Mouse (Mus musculus): Measurements from ENCODE around the gene Npff. TPM values are rescaled to one million over a fixed set of nuclear protein-coding genes. Genes with fewer than 3 reads are reported as not detected.
A peak's percentile ranks its signal among the peaks of the same experiment; 100 is the strongest.

Npff gene
- polyA plus RNA-seq, 1 experiment from 2014 or later: 1.1 TPM

- Histone ChIP-seq H3K36me3 (ENCODE audit: control insufficient read depth, insufficient read depth, low read length) (no peaks in the 10 kb centered on the region), H3K9me3 (ENCODE audit: control insufficient read depth, low read length) (no peaks in the 10 kb centered on the region), H3K27ac (replicated peaks) (peak overlapping the region; percentile 78), H3K9ac (ENCODE audit: low read length) (peak overlapping the region; percentile 68), H3K4me3 (ENCODE audit: low read depth, low read length) (peak overlapping the region; percentile 65), H3K27me3 (ENCODE audit: control insufficient read depth, insufficient read depth, low read length) (no peaks in the 10 kb centered on the region), H3K4me2 (replicated peaks; ENCODE audit: low read depth) (peak overlapping the region; percentile 96), H3K4me1 (replicated peaks; ENCODE audit: control insufficient read depth, insufficient read depth) (no peaks in the 10 kb centered on the region)
- WGBS: 3% methylated on average over 30 of the region's 34 CpGs
- DNase-seq (ENCODE audit: low spot score) (peak; percentile 88), ATAC-seq (ENCODE audit: low FRiP score, low TSS enrichment) (peak; percentile 90)
- no peak for TF ChIP-seq EP300 (optimal IDR thresholded peaks at IDR 0.05)
Observed at GRCm38 (mm10) chr15:102510590-102511284, 14.0 kb downstream of the Npff start.

DNA sequence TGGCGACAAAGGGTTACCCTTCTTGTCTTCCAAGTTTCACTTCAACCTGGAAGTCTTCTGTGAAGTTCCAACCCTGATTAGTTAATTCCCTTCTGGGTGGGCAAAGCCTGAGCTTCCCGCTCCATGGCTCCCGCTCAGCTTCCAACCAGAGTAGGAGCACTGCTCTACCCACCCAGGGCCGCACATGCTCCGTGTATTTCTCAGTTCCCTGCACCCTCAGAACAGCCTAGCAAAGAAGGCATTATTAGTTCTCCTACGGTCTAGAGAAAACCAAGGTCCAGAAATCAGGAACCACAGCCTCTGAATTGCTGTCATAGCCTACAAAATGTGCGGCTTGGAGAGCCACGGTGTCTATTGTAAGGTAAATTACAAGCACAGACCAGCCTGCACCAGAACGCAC is 14.6 kb downstream of the Npff start:
- no peak for TF ChIP-seq CTCF (IDR thresholded peaks at IDR 0.05; ENCODE audit: low read depth)
- no peak for TF ChIP-seq EP300 (optimal IDR thresholded peaks at IDR 0.05)
- ATAC-seq (ENCODE audit: low FRiP score, low TSS enrichment): peak; percentile 39; the same call in 1 of the 2 replicates
- 6% methylated on average over 9 of the region's 9 CpGs for WGBS
- H3K9ac ChIP-seq (ENCODE audit: low read length): peak overlapping the region; percentile 68
- peak overlapping the region; percentile 96 for H3K4me2 ChIP-seq (replicated peaks; ENCODE audit: low read depth)
- no peak for DNase-seq (ENCODE audit: low spot score)
- peaks cover 3% of the 10 kb centered on the region; the same call in 1 of the 2 replicates for H3K36me3 ChIP-seq (ENCODE audit: control insufficient read depth, insufficient read depth, low read length)
- H3K9me3 ChIP-seq (ENCODE audit: control insufficient read depth, low read length): no peaks in the 10 kb centered on the region
- H3K27me3 ChIP-seq (ENCODE audit: control insufficient read depth, insufficient read depth, low read length): no peaks in the 10 kb centered on the region
- no peaks in the 10 kb centered on the region for H3K4me1 ChIP-seq (replicated peaks; ENCODE audit: control insufficient read depth, insufficient read depth)
- peak overlapping the region; percentile 78 for H3K27ac ChIP-seq (replicated peaks)
- peak overlapping the region; percentile 65 for H3K4me3 ChIP-seq (ENCODE audit: low read depth, low read length)

GRCm38 (mm10) chr15:102508336-102508735 is 16.4 kb downstream of the Npff start:
- no peak for ATAC-seq (ENCODE audit: low FRiP score, low TSS enrichment)

DNA sequence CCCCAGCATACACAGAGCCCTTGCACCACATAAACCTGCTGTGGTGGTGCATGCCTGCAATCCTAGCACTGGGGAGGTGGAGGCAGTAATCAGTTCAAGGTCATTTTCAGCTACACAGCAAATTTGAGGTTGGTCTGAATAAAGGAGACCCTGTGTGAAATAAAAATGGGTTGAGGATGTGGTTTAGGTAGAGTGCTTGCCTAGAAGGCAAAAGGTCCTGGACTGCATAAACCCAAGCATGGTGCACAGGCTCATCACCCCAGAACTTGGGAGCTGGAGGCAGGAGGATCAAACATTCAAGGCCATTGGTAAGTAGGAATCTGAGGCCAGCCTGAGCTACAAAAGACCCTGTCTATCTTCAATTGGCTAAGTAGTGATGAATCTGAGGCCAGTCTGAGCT is 17.2 kb downstream of the Npff start:
- no peak for ATAC-seq (ENCODE audit: low FRiP score, low TSS enrichment)
- no peaks in the 10 kb centered on the region for H3K4me1 ChIP-seq (replicated peaks; ENCODE audit: control insufficient read depth, insufficient read depth)
- no peaks in the 10 kb centered on the region for H3K27me3 ChIP-seq (ENCODE audit: control insufficient read depth, insufficient read depth, low read length)
- no peak overlapping the region for H3K27ac ChIP-seq (replicated peaks)
- H3K9me3 ChIP-seq (ENCODE audit: control insufficient read depth, low read length): no peaks in the 10 kb centered on the region
- H3K4me3 ChIP-seq (ENCODE audit: low read depth, low read length): no peak overlapping the region
- no peak overlapping the region for H3K4me2 ChIP-seq (replicated peaks; ENCODE audit: low read depth)
- no peak overlapping the region for H3K9ac ChIP-seq (ENCODE audit: low read length)
- H3K36me3 ChIP-seq (ENCODE audit: control insufficient read depth, insufficient read depth, low read length): peaks cover 18% of the 10 kb centered on the region
- TF ChIP-seq EP300 (optimal IDR thresholded peaks at IDR 0.05): no peak
- no peak for TF ChIP-seq CTCF (IDR thresholded peaks at IDR 0.05; ENCODE audit: low read depth)
- DNase-seq (ENCODE audit: low spot score): no peak

More at GRCm38 (mm10) chr15:102508336-102508735, 16.4 kb downstream of the Npff start:
- H3K4me2 ChIP-seq (replicated peaks; ENCODE audit: low read depth): no peak overlapping the region
- TF ChIP-seq EP300 (optimal IDR thresholded peaks at IDR 0.05): no peak
- TF ChIP-seq CTCF (IDR thresholded peaks at IDR 0.05; ENCODE audit: low read depth): no peak
- H3K4me3 ChIP-seq (ENCODE audit: low read depth, low read length): no peak overlapping the region
- H3K36me3 ChIP-seq (ENCODE audit: control insufficient read depth, insufficient read depth, low read length): peaks cover 13% of the 10 kb centered on the region; the same call in 1 of the 2 replicates
- H3K4me1 ChIP-seq (replicated peaks; ENCODE audit: control insufficient read depth, insufficient read depth): no peaks in the 10 kb centered on the region
- no peak for DNase-seq (ENCODE audit: low spot score)
- 72% methylated on average over 3 of the region's 3 CpGs for WGBS
- H3K27me3 ChIP-seq (ENCODE audit: control insufficient read depth, insufficient read depth, low read length): no peaks in the 10 kb centered on the region
- H3K27ac ChIP-seq (replicated peaks): no peak overlapping the region
- no peak overlapping the region for H3K9ac ChIP-seq (ENCODE audit: low read length)
- no peaks in the 10 kb centered on the region for H3K9me3 ChIP-seq (ENCODE audit: control insufficient read depth, low read length)

DNA sequence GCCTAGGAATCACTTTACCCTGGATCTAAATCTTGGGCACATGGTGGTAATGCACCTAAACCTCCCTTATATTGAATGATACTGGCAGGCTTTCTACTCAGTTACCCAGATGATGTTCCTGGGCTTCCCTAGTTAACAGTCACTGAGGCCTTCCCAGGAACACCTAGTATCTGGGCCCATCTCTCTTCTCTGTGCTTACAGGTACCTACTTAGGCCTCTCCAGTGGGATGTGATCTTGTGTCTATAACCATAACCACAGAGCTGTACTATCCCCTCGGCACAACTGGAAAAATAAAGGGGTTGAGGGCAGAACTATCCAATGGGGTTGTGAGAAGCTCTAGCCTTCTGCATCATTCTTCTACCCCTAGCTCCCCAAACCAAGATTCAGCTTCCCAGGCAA is 17.9 kb downstream of the Npff start:
- ATAC-seq (ENCODE audit: low FRiP score, low TSS enrichment) (no peak), DNase-seq (ENCODE audit: low spot score) (no peak)
- Histone ChIP-seq H3K9ac (ENCODE audit: low read length) (no peak overlapping the region), H3K4me3 (ENCODE audit: low read depth, low read length) (no peak overlapping the region), H3K4me2 (replicated peaks; ENCODE audit: low read depth) (no peak overlapping the region), H3K4me1 (replicated peaks; ENCODE audit: control insufficient read depth, insufficient read depth) (no peaks in the 10 kb centered on the region), H3K27ac (replicated peaks) (no peak overlapping the region), H3K36me3 (ENCODE audit: control insufficient read depth, insufficient read depth, low read length) (peaks cover 22% of the 10 kb centered on the region), H3K9me3 (ENCODE audit: control insufficient read depth, low read length) (no peaks in the 10 kb centered on the region), H3K27me3 (ENCODE audit: control insufficient read depth, insufficient read depth, low read length) (no peaks in the 10 kb centered on the region)
- no peak for TF ChIP-seq EP300 (optimal IDR thresholded peaks at IDR 0.05)
- no peak for TF ChIP-seq CTCF (IDR thresholded peaks at IDR 0.05; ENCODE audit: low read depth)
- 87% methylated on average over 1 of the region's 1 CpGs for WGBS

DNA sequence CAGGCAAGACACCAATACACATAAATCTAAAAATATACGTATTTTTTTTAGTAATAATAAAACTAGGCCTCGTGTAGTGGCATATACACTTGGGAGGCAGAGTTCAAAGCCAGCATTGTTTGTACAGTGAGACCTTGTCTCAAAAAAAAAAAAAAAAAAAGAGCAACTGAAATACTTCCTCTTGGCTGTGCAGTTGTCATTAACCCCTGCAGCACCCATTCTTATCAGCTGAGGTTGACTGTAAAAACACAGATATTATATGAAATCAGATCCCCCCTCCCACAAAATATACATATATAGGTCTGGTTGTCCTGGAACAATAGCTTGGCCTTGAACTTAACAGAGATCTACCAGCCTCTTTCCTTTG is 18.3 kb downstream of the Npff start:
- no peak overlapping the region for H3K9ac ChIP-seq (ENCODE audit: low read length)
- no peaks in the 10 kb centered on the region for H3K27me3 ChIP-seq (ENCODE audit: control insufficient read depth, insufficient read depth, low read length)
- no peaks in the 10 kb centered on the region for H3K9me3 ChIP-seq (ENCODE audit: control insufficient read depth, low read length)
- H3K36me3 ChIP-seq (ENCODE audit: control insufficient read depth, insufficient read depth, low read length): peaks cover 26% of the 10 kb centered on the region
- no peak overlapping the region for H3K4me2 ChIP-seq (replicated peaks; ENCODE audit: low read depth)
- ATAC-seq (ENCODE audit: low FRiP score, low TSS enrichment) (no peak), DNase-seq (ENCODE audit: low spot score) (no peak)
- 17% methylated on average over 2 of the region's 2 CpGs for WGBS
- H3K4me3 ChIP-seq (ENCODE audit: low read depth, low read length): no peak overlapping the region
- TF ChIP-seq CTCF (IDR thresholded peaks at IDR 0.05; ENCODE audit: low read depth) (no peak), EP300 (optimal IDR thresholded peaks at IDR 0.05) (no peak)
- H3K27ac ChIP-seq (replicated peaks): no peak overlapping the region
- no peaks in the 10 kb centered on the region for H3K4me1 ChIP-seq (replicated peaks; ENCODE audit: control insufficient read depth, insufficient read depth)

All from stomach, postnatal 0 days (tissue).